12 mouse cellular contexts compared by ENCODE assay signal in the genomic region with DNA sequence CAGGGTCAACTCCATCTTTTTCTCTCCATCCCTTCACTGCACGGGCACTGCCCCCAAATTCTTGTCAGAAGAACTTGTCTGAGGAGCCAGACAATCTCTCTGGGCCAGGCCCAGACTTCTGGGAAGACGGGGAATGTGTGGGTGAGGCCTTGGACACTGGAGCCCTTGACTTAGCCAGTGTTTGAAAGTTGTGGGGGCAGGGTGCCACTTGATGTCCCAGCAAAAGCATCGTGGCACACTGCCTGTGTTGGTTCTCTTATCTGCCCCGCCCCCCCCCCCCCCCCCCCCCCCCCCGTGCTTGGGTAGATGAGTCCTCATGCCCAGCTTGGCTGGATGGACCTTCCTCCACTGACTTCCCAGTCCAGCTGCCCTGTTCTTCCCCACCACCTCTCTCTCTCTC. TPM values are rescaled to one million over a fixed set of nuclear protein-coding genes. Genes with fewer than 3 reads are reported as not detected.
DNase-seq lines count a peak whose midpoint lies in the region; ATAC-seq and TF ChIP-seq lines count a peak whose summit lies in the region.
"Had no signal": no experiment of that assay in that cellular context is flagged by ENCODE, and none has a peak within 500 bp of the region (broad histone marks: within the 10 kb centered on the region; RNA-seq: fewer than 3 reads in every experiment).

No protein-coding gene starts in this region.

- no peak overlapping the region for H3K9ac ChIP-seq in forebrain, embryonic 12.5 days

- no peak for ATAC-seq in forebrain, embryonic 12.5 days (ENCODE audit: low FRiP score)

- intact Hi-C loops in gastrocnemius, postnatal 14 days (cut with DNase I; ENCODE audit: low total_unique reads) = no loop called here
- intact Hi-C loops in heart, postnatal 14 days (cut with DNase I) = no loop called here
- intact Hi-C loops in left cerebral cortex, adult 2 months (cut with DNase I) = no loop called here

- H3K4me2 ChIP-seq in forebrain, embryonic 12.5 days = no peak overlapping the region

- no peak for TF ChIP-seq POLR2A in thymus, adult 2 months (IDR thresholded peaks at IDR 0.05; ENCODE audit: control insufficient read depth, extremely low read depth, insufficient read depth, low read length, poor library complexity)

- no peak for TF ChIP-seq CTCF in thymus, adult 2 months (IDR thresholded peaks at IDR 0.05; ENCODE audit: borderline replicate concordance, control insufficient read depth, extremely low read depth, insufficient read depth, low read length, poor library complexity)
- no peak for TF ChIP-seq CTCF in left cerebral cortex, adult 2 months (IDR thresholded peaks at IDR 0.05)

- H3K4me1 ChIP-seq in thymus, adult 2 months (replicated peaks; ENCODE audit: control insufficient read depth, insufficient read depth, low read length) = peaks cover 76% of the 10 kb centered on the region
- H3K4me1 ChIP-seq in forebrain, embryonic 12.5 days = peaks cover 18% of the 10 kb centered on the region

- DNase-seq in thymus, adult 2 months = no peak
- no peak for DNase-seq in thymus, adult 18-20 months
- DNase-seq in gastrocnemius, postnatal 14 days = peak; percentile 66
- DNase-seq in heart, postnatal 14 days = peak; percentile 63 to 71
- DNase-seq in lung, postnatal 4 days = peak; percentile 68 to 88
- DNase-seq in cerebellum, adult 11-12 months = no peak
- no peak for DNase-seq in left cerebral cortex, adult 2 months (ENCODE audit: extremely low spot score in 1 of 2, low spot score in 2 of 2)
- DNase-seq: cerebellum, postnatal 10 days; kidney, adult 11 months; left cerebral cortex, postnatal 4 days had no signal

- no peak overlapping the region for H3K4me3 ChIP-seq in thymus, adult 2 months (ENCODE audit: control insufficient read depth, insufficient read depth, low read length)
- H3K4me3 ChIP-seq in left cerebral cortex, adult 2 months = no peak overlapping the region
- H3K4me3 ChIP-seq in forebrain, embryonic 12.5 days (replicated peaks) = no peak overlapping the region

- H3K27me3 ChIP-seq in thymus, adult 2 months (ENCODE audit: control insufficient read depth, insufficient read depth, low read length) = no peaks in the 10 kb centered on the region
- H3K27me3 ChIP-seq in forebrain, embryonic 12.5 days = no peaks in the 10 kb centered on the region

- H3K36me3 ChIP-seq in thymus, adult 2 months (ENCODE audit: control insufficient read depth, insufficient read depth, low read length) = no peaks in the 10 kb centered on the region
- H3K36me3 ChIP-seq in forebrain, embryonic 12.5 days (replicated peaks) = 0 out of 2 replicates have a peak, but pooled peaks cover 3% of the 10 kb centered on the region

- no peaks in the 10 kb centered on the region for H3K9me3 ChIP-seq in forebrain, embryonic 12.5 days

- 35% methylated on average over 4 of the region's 5 CpGs for WGBS in thymus, adult 2 months
- WGBS in forebrain, embryonic 12.5 days = 75% methylated on average over 4 of the region's 5 CpGs

- peak overlapping the region; percentile 100 for H3K27ac ChIP-seq in thymus, adult 2 months (ENCODE audit: control insufficient read depth, insufficient read depth, low read length)
- no peak overlapping the region for H3K27ac ChIP-seq in left cerebral cortex, adult 2 months
- no peak overlapping the region for H3K27ac ChIP-seq in forebrain, embryonic 12.5 days
- H3K27ac ChIP-seq: macrophage had no signal

RNA-seq across cellular contexts. Expression of a gene that starts 8.5 kb away (rescaled TPM):
- polyA plus RNA-seq in thymus, adult 2 months (2012; rRNA removed) = 477 and 505 TPM in 2 replicates
- total RNA-seq in gastrocnemius, postnatal 14 days (2021) = 100 to 1,000 TPM; 104 to 117 TPM
- 100 to 1,000 TPM; 105 to 116 TPM for total RNA-seq in heart, postnatal 14 days (2021)
- 10 to 100 TPM; 47.5 to 53.6 TPM for total RNA-seq in left cerebral cortex, adult 2 months (2021)
- 76.9 and 80.1 TPM in 2 replicates for polyA plus RNA-seq in forebrain, embryonic 12.5 days (2016; fragmentation: Nextera tagmentation; extraction: Ambion mirVana)

RNA-seq across cellular contexts. Expression of a gene that starts 16.9 kb away (rescaled TPM):
- polyA plus RNA-seq in thymus, adult 2 months (2012; rRNA removed) = 9.6 and 11.1 TPM in 2 replicates
- not detected for total RNA-seq in gastrocnemius, postnatal 14 days (2021)
- total RNA-seq in heart, postnatal 14 days (2021) = under 1 TPM in 1 of 2 experiments, not detected in 1; 0.12 TPM
- total RNA-seq in left cerebral cortex, adult 2 months (2021) = 1 to 10 TPM; 1.2 to 2.4 TPM
- polyA plus RNA-seq in forebrain, embryonic 12.5 days (2016; fragmentation: Nextera tagmentation; extraction: Ambion mirVana) = 3.3 TPM in 2 replicates
- polyA plus RNA-seq: macrophage had no signal

RNA-seq across cellular contexts. Expression of a gene that starts 37.8 kb away (rescaled TPM):
- polyA plus RNA-seq in thymus, adult 2 months (2012; rRNA removed) = 319 and 330 TPM in 2 replicates
- total RNA-seq in gastrocnemius, postnatal 14 days (2021) = 10 to 100 TPM; 12.0 to 13.2 TPM
- 10 to 100 TPM; 17.9 to 21.1 TPM for total RNA-seq in heart, postnatal 14 days (2021)
- total RNA-seq in left cerebral cortex, adult 2 months (2021) = 10 to 100 TPM; 47.9 to 54.6 TPM
- polyA plus RNA-seq in forebrain, embryonic 12.5 days (2016; fragmentation: Nextera tagmentation; extraction: Ambion mirVana) = 70.6 and 74.5 TPM in 2 replicates

RNA-seq across cellular contexts. Expression of a gene that starts 38.6 kb away (rescaled TPM):
- polyA plus RNA-seq in thymus, adult 2 months (2012; rRNA removed) = 151 and 157 TPM in 2 replicates
- total RNA-seq in gastrocnemius, postnatal 14 days (2021) = 10 to 100 TPM; 22.3 to 28.5 TPM
- 10 to 100 TPM; 30.6 to 31.3 TPM for total RNA-seq in heart, postnatal 14 days (2021)
- 10 to 100 TPM; 83.8 TPM for total RNA-seq in left cerebral cortex, adult 2 months (2021)
- polyA plus RNA-seq in forebrain, embryonic 12.5 days (2016; fragmentation: Nextera tagmentation; extraction: Ambion mirVana) = 335 and 363 TPM in 2 replicates

RNA-seq across cellular contexts. Expression of a gene that starts 41.3 kb away (rescaled TPM):
- 56.5 and 57.9 TPM in 2 replicates for polyA plus RNA-seq in thymus, adult 2 months (2012; rRNA removed)
- 10 to 100 TPM; 10.5 to 11.9 TPM for total RNA-seq in gastrocnemius, postnatal 14 days (2021)
- 10 to 100 TPM; 17.0 to 22.6 TPM for total RNA-seq in heart, postnatal 14 days (2021)
- 10 to 100 TPM; 43.3 to 46.1 TPM for total RNA-seq in left cerebral cortex, adult 2 months (2021)
- polyA plus RNA-seq in forebrain, embryonic 12.5 days (2016; fragmentation: Nextera tagmentation; extraction: Ambion mirVana) = 19.5 and 20.8 TPM in 2 replicates

Comparison
In these comparisons a context has a peak if more than half of its experiments do, and no peak if none do; other contexts are left out.
1. DNase-seq: peak in gastrocnemius, postnatal 14 days (single experiment), heart, postnatal 14 days (2 of 2) and lung, postnatal 4 days (2 of 2); none in thymus, adult 2 months (single experiment), thymus, adult 18-20 months (0 of 2), cerebellum, adult 11-12 months (single experiment) and left cerebral cortex, adult 2 months (0 of 2).